Mouse (Mus musculus) myocyte (in vitro differentiated cells): ENCODE results near the gene Necab3. TPM values are rescaled to one million over a fixed set of nuclear protein-coding genes. Genes with fewer than 3 reads are reported as not detected.

ENCODE experiments used
- H3K27me3 ChIP-seq: one replicate; pipeline ENCODE4 v1.6.1; 2011; ENCODE audit not compliant: control insufficient read depth, insufficient read depth, insufficient read length
- H3K36me3 ChIP-seq: one replicate; pipeline ENCODE4 v1.6.1; 2011; ENCODE audit not compliant: control insufficient read depth, insufficient read depth
- H3K4me2 ChIP-seq: one replicate; pipeline ENCODE4 v1.6.1; 2011; ENCODE audit warnings: low read depth, control low read depth
- H3K4me3 ChIP-seq: one replicate; pipeline ENCODE4 v1.5.1; 2011; ENCODE audit warnings: mild to moderate bottlenecking, control low read depth, moderate library complexity
- H3K79me2 ChIP-seq: one replicate; pipeline ENCODE4 v1.6.1; 2011; ENCODE audit not compliant: control insufficient read depth, insufficient read depth
- H3ac ChIP-seq: one replicate; pipeline ENCODE4 v1.6.1; 2011; ENCODE audit not compliant: control insufficient read depth, insufficient read length
- CEBPB ChIP-seq: IDR thresholded peaks from 2 replicates; pipeline ENCODE4 v1.6.1; 2011; ENCODE audit warnings: mild to moderate bottlenecking, moderate library complexity; ENCODE audit not compliant: poor library complexity, insufficient read depth, severe bottlenecking
- E2F4 ChIP-seq: IDR thresholded peaks from one replicate; pipeline ENCODE4 v1.6.1; 2011; ENCODE audit warnings: mild to moderate bottlenecking, control low read depth, moderate library complexity; ENCODE audit not compliant: insufficient read depth
- MAX ChIP-seq: IDR thresholded peaks from one replicate; pipeline ENCODE4 v1.6.1; 2011; ENCODE audit warnings: low read depth, mild to moderate bottlenecking, control low read depth
- MYOD1 ChIP-seq, 3 experiments: IDR thresholded peaks; one replicate each; pipeline ENCODE4 v1.6.1; 2011; ENCODE audit warnings: control low read depth in 2 of 3, low read depth in 2 of 3, mild to moderate bottlenecking in 2 of 3, moderate library complexity in 1 of 3; ENCODE audit not compliant: insufficient read length in 2 of 3, control insufficient read depth in 1 of 3
- MYOG ChIP-seq, 3 experiments: IDR thresholded peaks; one replicate each; pipeline ENCODE4 v1.6.1; 2011; ENCODE audit warnings: control low read depth in 2 of 3, low read depth in 2 of 3, mild to moderate bottlenecking in 2 of 3; ENCODE audit not compliant: insufficient read length in 2 of 3, control insufficient read depth in 1 of 3, insufficient read depth in 1 of 3
- POLR2A ChIP-seq: IDR thresholded peaks from one replicate; pipeline ENCODE4 v1.6.1; 2011; ENCODE audit warnings: low read depth, mild to moderate bottlenecking, control low read depth, moderate library complexity; ENCODE audit not compliant: insufficient read length
- POLR2AphosphoS2 ChIP-seq: IDR thresholded peaks from one replicate; pipeline ENCODE4 v1.6.1; 2011; ENCODE audit warnings: low read depth, control low read depth; ENCODE audit not compliant: insufficient read length
- REST ChIP-seq: IDR thresholded peaks from one replicate; pipeline ENCODE4 v1.6.1; 2011; ENCODE audit warnings: mild to moderate bottlenecking, control low read depth, moderate library complexity; ENCODE audit not compliant: insufficient read depth, insufficient read length
- SRF ChIP-seq: IDR thresholded peaks from one replicate; pipeline ENCODE4 v1.6.1; 2011; ENCODE audit warnings: low read depth; ENCODE audit not compliant: control insufficient read depth, insufficient read length
- TCF12 ChIP-seq: IDR thresholded peaks from one replicate; pipeline ENCODE4 v1.6.1; 2011; ENCODE audit warnings: mild to moderate bottlenecking, control low read depth; ENCODE audit not compliant: poor library complexity, insufficient read depth, severe bottlenecking
- TCF3 ChIP-seq: IDR thresholded peaks from one replicate; pipeline ENCODE4 v1.6.1; 2011; ENCODE audit warnings: low read depth, control low read depth; ENCODE audit not compliant: insufficient read length
- USF1 ChIP-seq: IDR thresholded peaks from one replicate; pipeline ENCODE4 v1.6.1; 2011; ENCODE audit warnings: low read depth, mild to moderate bottlenecking, control low read depth, moderate library complexity
- polyA plus RNA-seq: library from polyadenylated mRNA; unstranded; fragments of >200 nt; fragmentation: generic; extraction: Trizol; gene quantifications from one replicate; pipeline ENCODE4 v1.2.1, GENCODE M21; 2012; ENCODE audit warnings: missing spikeins

Necab3 gene
- polyA plus RNA-seq, 1 experiment = 0.12 TPM

GRCm38 (mm10) chr2:154591239-154591638 is 32.5 kb upstream of the Necab3 start:
- no peak overlapping the region for H3ac ChIP-seq
- TF ChIP-seq POLR2A = no peak
- no peak for TF ChIP-seq USF1
- no peak for TF ChIP-seq TCF3
- no peak for TF ChIP-seq MYOG (IDR thresholded peaks at IDR 0.05; ENCODE audit: control insufficient read depth in 1 of 3, insufficient read depth in 1 of 3, insufficient read length in 2 of 3, low read depth in 2 of 3)
- H3K4me2 ChIP-seq = no peak overlapping the region
- H3K27me3 ChIP-seq = peaks cover 6% of the 10 kb centered on the region
- no peaks in the 10 kb centered on the region for H3K36me3 ChIP-seq
- H3K4me3 ChIP-seq = no peak overlapping the region
- H3K79me2 ChIP-seq = no peaks in the 10 kb centered on the region

DNA sequence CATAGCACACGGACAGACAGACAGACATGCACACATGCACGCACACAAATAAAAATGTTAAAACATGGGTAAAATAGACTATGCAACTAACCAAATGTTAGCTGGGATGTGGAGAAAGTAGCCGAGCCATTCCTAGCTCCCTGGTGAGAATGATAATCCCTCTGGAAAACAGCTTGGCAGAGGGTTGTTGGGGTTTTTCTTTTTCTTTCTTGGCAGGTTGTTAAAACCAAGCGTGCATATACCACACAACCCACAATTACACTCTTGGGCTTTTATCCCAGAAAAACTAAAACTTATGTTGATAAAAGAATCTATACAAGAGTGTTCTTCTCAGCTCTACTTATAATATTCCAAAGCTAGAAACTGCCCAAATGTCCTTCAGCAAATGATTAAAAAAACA is 30.4 kb upstream of the Necab3 start:
- no peak overlapping the region for H3K4me2 ChIP-seq
- peaks cover 6% of the 10 kb centered on the region for H3K27me3 ChIP-seq
- no peak for TF ChIP-seq POLR2A
- TF ChIP-seq CEBPB = no peak
- TF ChIP-seq E2F4 = no peak
- TF ChIP-seq USF1 = no peak
- no peaks in the 10 kb centered on the region for H3K79me2 ChIP-seq
- H3K36me3 ChIP-seq = no peaks in the 10 kb centered on the region
- no peak overlapping the region for H3ac ChIP-seq
- H3K4me3 ChIP-seq = no peak overlapping the region

DNA sequence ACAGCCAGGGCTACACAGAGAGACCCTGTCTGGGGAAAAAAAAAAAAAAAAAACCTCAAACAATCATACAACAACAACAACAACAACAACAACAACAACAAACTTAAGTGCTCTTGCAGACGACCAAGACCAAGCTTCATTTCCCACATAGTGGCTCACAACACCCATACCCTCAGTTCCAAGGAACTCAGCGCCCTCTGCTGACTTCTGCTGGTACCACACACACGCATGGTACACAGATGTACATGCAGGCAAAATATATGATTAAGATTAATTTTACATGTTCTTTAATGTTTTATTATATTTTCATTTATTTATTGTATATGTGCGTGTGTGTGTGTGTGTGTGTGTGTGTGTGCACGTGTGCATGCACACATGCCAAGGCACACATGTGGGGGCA is 27.7 kb upstream of the Necab3 start:
- no peaks in the 10 kb centered on the region for H3K79me2 ChIP-seq
- peaks cover 6% of the 10 kb centered on the region for H3K27me3 ChIP-seq
- no peak overlapping the region for H3ac ChIP-seq
- H3K4me3 ChIP-seq = no peak overlapping the region
- H3K4me2 ChIP-seq = no peak overlapping the region
- H3K36me3 ChIP-seq = no peaks in the 10 kb centered on the region
- TF ChIP-seq TCF3 (no peak), MYOG (IDR thresholded peaks at IDR 0.05; ENCODE audit: control insufficient read depth in 1 of 3, insufficient read depth in 1 of 3, insufficient read length in 2 of 3, low read depth in 2 of 3) (no peak), POLR2AphosphoS2 (no peak), SRF (no peak), MYOD1 (IDR thresholded peaks at IDR 0.05; ENCODE audit: control insufficient read depth in 1 of 3, insufficient read length in 2 of 3, low read depth in 2 of 3) (no peak)

DNA sequence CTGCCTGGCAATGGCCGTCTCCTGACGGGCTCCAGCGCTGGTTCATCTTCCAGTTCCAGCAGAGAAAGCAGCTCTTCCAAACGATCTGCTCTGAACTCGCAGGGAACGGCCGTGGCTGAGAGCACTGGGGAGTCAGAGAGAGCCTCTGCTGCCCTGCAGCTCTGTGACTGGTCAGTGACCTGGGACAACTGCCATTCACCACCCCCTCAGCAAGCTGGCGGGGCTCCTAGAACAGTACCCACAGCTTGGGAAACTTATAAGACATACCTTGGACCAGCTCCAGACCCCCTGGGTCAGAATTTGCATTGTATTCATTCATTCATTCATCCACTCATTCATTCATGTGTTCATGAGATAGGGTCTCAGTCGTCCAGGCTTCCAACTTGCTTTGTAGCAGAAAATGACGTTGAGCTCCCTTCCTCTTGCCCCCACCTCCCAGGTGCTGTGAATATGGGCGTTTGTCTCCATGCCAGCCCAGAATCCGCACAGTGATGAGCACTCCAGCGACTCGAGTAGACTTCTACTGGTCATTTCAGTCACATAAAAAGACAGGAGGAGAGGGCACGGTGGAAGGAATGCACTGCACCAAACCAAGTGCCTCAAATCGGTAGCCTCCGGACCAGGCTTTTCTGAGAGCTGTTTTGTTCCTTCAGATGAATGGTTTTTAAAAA is 26.4 kb upstream of the Necab3 start:
- no peak for TF ChIP-seq CEBPB
- TF ChIP-seq SRF = no peak
- TF ChIP-seq POLR2A = no peak
- no peak for TF ChIP-seq E2F4
- no peak for TF ChIP-seq MYOG (IDR thresholded peaks at IDR 0.05; ENCODE audit: control insufficient read depth in 1 of 3, insufficient read depth in 1 of 3, insufficient read length in 2 of 3, low read depth in 2 of 3)
- TF ChIP-seq TCF3 = no peak
- TF ChIP-seq REST = no peak
- TF ChIP-seq MYOD1 (IDR thresholded peaks at IDR 0.05; ENCODE audit: control insufficient read depth in 1 of 3, insufficient read length in 2 of 3, low read depth in 2 of 3) = no peak
- TF ChIP-seq POLR2AphosphoS2 = no peak
- no peak for TF ChIP-seq MAX
- TF ChIP-seq USF1 = no peak
- no peak for TF ChIP-seq TCF12
- Histone ChIP-seq H3K36me3 (no peaks in the 10 kb centered on the region), H3K4me2 (peak overlapping the region; percentile 27), H3ac (no peak overlapping the region), H3K4me3 (no peak overlapping the region), H3K27me3 (peaks cover 6% of the 10 kb centered on the region), H3K79me2 (no peaks in the 10 kb centered on the region)

GRCm38 (mm10) chr2:154583906-154584872 is 25.5 kb upstream of the Necab3 start:
- Histone ChIP-seq H3K4me3 (no peak overlapping the region), H3K4me2 (no peak overlapping the region), H3ac (no peak overlapping the region), H3K79me2 (no peaks in the 10 kb centered on the region), H3K27me3 (peaks cover 6% of the 10 kb centered on the region), H3K36me3 (no peaks in the 10 kb centered on the region)
- no peak for TF ChIP-seq POLR2AphosphoS2
- TF ChIP-seq MYOG (IDR thresholded peaks at IDR 0.05; ENCODE audit: control insufficient read depth in 1 of 3, insufficient read depth in 1 of 3, insufficient read length in 2 of 3, low read depth in 2 of 3) = peak in 1 of 3 experiments; percentile 59
- peak; percentile 23 for TF ChIP-seq TCF12
- TF ChIP-seq MYOD1 (IDR thresholded peaks at IDR 0.05; ENCODE audit: control insufficient read depth in 1 of 3, insufficient read length in 2 of 3, low read depth in 2 of 3) = peak in 1 of 3 experiments; percentile 47
